Mouse (Mus musculus): ENCODE measurements at regions not wholly inside any gene's neighbourhood (a gene's known extent, or its start where the extent isn't known, plus 50 kb on each side); places are given as distances from the start of the nearest gene placed in this dataset.
A peak's percentile ranks its signal among the peaks of the same experiment; 100 is the strongest.
"Not testable (repeated sequence)": the region's sequence is repeated elsewhere in the genome, so short reads cannot be mapped to it uniquely, and the experiment has no call there.

DNA sequence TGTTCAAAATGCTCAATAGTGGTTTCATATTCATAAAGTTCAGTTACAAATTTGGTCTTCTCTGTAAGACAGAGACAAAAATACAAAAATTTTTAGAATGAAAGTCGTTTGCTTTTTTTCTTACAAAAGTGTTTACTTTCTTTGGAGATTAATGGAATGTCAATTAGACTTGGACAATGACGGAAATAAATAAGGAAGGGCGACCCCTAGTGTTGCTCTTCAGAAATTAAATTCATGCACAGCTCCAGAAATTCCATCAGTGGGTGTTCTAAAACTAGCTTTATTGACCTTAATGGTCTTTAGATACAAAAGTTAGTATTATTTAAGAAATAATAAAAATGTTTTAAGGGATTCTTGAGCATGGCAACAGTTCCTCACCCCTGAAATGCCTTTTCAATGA is 141.8 kb upstream of the Lama2 start:
- ATAC-seq (ENCODE audit: extremely low read depth, insufficient number of reproducible peaks, low FRiP score, low TSS enrichment) = no peak
- Histone ChIP-seq H3K27ac (replicated peaks) (no peak overlapping the region), H3K4me2 (no peak overlapping the region), H3K4me3 (no peak overlapping the region), H3K27me3 (replicated peaks) (no peaks in the 10 kb centered on the region), H3K36me3 (no peaks in the 10 kb centered on the region), H3K9ac (no peak overlapping the region), H3K4me1 (no peaks in the 10 kb centered on the region), H3K9me3 (no peaks in the 10 kb centered on the region)
- WGBS = 6% methylated on average over 3 of the region's 3 CpGs

DNA sequence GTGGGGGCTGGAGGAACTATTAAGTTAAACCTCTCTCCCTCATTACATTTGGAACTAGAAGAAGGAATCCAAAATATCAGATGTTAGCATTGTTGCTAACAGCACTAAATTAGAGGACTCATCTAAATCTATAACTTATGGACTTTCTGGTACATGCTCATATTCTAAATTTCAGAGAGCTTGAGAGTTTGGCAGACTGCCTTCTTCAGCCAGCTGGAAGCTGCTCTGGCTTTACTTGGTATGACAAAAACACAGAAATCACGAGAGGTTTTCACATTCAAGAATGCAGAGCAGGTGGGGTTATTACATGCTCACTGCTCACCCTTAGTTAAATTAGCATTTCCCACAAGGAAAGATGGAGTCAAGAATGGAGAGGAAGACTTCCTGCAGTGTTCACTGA is 182.8 kb upstream of the Lama2 start:
- no peak overlapping the region for H3K27ac ChIP-seq (replicated peaks)
- H3K9ac ChIP-seq = no peak overlapping the region
- no peaks in the 10 kb centered on the region for H3K27me3 ChIP-seq (replicated peaks)
- no peaks in the 10 kb centered on the region for H3K36me3 ChIP-seq
- no peaks in the 10 kb centered on the region for H3K9me3 ChIP-seq
- H3K4me2 ChIP-seq = no peak overlapping the region
- no peak overlapping the region for H3K4me3 ChIP-seq
- 27% methylated on average over 1 of the region's 1 CpGs for WGBS
- no peak for ATAC-seq (ENCODE audit: extremely low read depth, insufficient number of reproducible peaks, low FRiP score, low TSS enrichment)
- no peaks in the 10 kb centered on the region for H3K4me1 ChIP-seq

DNA sequence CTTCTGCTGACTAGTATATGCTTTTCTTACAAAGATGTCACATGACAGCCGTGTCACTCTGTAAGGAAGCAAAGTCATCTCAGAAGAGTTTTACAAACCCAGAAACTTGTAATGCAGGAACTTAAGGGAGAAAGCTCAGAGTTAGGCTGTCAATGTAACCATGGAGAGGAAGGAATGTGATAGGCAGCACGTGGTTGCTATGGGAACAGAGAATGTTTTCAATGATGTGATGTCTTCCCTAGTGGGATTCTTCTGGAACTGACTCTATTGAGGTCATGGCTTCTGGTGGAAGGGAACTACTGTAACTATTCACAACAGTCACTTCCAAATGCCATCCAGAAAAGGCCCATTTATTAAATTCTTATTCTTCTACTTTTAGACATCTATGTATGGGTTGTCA is 190.0 kb upstream of the Lama2 start:
- Histone ChIP-seq H3K4me1 (no peaks in the 10 kb centered on the region), H3K27me3 (replicated peaks) (no peaks in the 10 kb centered on the region), H3K4me2 (no peak overlapping the region), H3K9me3 (no peaks in the 10 kb centered on the region), H3K36me3 (no peaks in the 10 kb centered on the region), H3K9ac (no peak overlapping the region), H3K4me3 (no peak overlapping the region), H3K27ac (replicated peaks) (no peak overlapping the region)
- ATAC-seq (ENCODE audit: extremely low read depth, insufficient number of reproducible peaks, low FRiP score, low TSS enrichment) = no peak
- 53% methylated on average over 2 of the region's 2 CpGs for WGBS

DNA sequence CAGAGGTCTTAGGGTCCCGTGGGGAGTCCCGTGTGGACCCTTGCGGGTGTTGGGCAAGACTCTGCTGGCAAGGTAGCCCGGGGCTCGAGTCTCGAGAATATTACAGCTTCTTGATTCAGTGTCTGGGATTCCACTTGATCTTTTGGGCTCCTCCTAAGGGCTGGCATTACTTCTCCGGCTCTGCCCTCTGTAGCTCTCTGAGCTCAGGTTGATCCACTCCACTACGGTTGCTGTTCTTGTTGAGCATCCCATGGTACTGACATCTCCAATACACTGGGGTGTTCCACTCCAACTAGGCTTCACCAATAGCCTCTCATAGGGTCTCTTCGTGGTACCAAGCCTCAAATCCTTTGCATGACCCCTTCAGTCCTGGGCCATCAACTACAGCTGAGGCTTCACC is 206.1 kb upstream of the Lama2 start:
- H3K4me3 ChIP-seq; H3K4me1 ChIP-seq; H3K9me3 ChIP-seq; H3K4me2 ChIP-seq; H3K27ac ChIP-seq (replicated peaks); H3K9ac ChIP-seq; H3K36me3 ChIP-seq; H3K27me3 ChIP-seq (replicated peaks); ATAC-seq (ENCODE audit: extremely low read depth, insufficient number of reproducible peaks, low FRiP score, low TSS enrichment): not testable (repeated sequence)
- WGBS = 86% methylated on average over 8 of the region's 9 CpGs

DNA sequence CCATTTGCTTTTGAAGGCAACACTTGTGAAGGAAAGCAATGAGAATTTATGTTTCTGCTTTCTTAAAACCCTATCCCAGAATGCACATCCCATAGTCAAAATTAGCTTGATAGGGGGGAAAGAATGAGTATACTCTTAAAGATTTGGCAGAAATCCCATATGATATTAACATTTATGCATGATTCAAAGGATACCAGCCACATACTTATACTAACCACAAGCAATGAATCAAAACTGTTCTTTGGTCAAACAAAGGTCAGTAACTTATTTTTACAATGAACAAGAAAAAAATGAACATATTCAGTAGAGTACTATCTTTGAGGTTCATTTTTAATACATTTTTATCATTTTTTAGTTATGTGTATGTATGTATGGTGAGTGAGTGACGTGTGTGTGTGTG is 208.8 kb upstream of the Lama2 start:
- Histone ChIP-seq H3K9ac (no peak overlapping the region), H3K27me3 (replicated peaks) (no peaks in the 10 kb centered on the region), H3K36me3 (no peaks in the 10 kb centered on the region), H3K9me3 (no peaks in the 10 kb centered on the region), H3K27ac (replicated peaks) (no peak overlapping the region), H3K4me2 (no peak overlapping the region), H3K4me3 (no peak overlapping the region), H3K4me1 (no peaks in the 10 kb centered on the region)
- ATAC-seq (ENCODE audit: extremely low read depth, insufficient number of reproducible peaks, low FRiP score, low TSS enrichment) = no peak
- WGBS = 77% methylated on average over 1 of the region's 1 CpGs

DNA sequence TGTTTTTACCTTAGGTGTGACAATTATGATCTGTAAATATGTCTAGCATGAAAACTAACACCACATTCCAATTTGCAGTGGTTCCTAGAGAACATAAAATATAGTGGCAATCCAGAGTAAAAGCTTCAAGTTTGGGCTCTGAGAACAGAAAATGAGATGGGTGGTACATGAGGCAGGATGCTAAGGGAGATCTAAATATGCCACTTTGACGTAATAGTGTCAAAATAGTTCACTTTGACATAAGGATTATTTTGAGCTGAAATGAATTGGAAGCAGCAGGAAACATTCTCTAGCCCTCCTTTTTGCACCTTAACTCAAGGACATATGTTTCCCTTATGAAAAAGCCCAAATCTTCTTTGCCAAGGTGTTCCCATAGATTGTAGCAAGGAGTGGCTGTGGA is 219.1 kb upstream of the Lama2 start:
- no peak overlapping the region for H3K9ac ChIP-seq
- H3K27me3 ChIP-seq (replicated peaks) = no peaks in the 10 kb centered on the region
- H3K27ac ChIP-seq (replicated peaks) = no peak overlapping the region
- H3K4me1 ChIP-seq = no peaks in the 10 kb centered on the region
- H3K4me2 ChIP-seq = no peak overlapping the region
- H3K9me3 ChIP-seq = no peaks in the 10 kb centered on the region
- 76% methylated on average over 1 of the region's 1 CpGs for WGBS
- no peaks in the 10 kb centered on the region for H3K36me3 ChIP-seq
- no peak for ATAC-seq (ENCODE audit: extremely low read depth, insufficient number of reproducible peaks, low FRiP score, low TSS enrichment)
- H3K4me3 ChIP-seq = no peak overlapping the region

DNA sequence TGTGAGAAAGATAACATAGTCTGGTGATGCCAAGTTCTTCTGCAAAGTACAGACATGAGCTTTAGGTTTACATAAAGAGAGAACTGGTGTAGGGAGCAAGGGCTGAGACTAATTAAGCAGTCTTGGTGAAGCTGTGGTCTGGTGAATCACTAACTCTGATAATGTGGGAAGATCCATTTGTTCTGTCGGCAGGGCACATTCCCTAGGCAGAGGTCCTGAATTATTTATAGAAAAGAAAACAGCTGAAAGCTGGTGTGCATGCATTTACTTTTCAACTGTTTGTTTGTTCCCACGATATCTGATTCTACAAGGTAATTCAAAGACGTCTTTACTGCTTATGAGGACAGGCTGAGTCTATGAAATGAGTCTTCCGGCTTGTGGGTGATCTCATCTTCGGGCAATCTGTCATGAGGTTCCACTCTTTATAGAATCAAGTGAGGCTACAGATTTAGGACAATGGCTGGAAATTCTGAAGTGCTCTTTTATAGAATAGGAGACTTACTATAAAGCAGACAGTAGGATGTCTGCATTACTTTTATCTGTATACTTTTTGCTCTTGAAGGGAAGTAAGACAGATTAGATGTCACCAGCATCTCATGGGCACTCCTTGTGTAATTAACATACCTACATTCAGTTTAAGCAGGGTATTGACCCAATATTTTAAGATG is 221.6 kb upstream of the Lama2 start:
- H3K4me2 ChIP-seq = no peak overlapping the region
- H3K36me3 ChIP-seq = no peaks in the 10 kb centered on the region
- no peaks in the 10 kb centered on the region for H3K4me1 ChIP-seq
- no peak overlapping the region for H3K9ac ChIP-seq
- ATAC-seq (ENCODE audit: extremely low read depth, insufficient number of reproducible peaks, low FRiP score, low TSS enrichment) = no peak
- no peaks in the 10 kb centered on the region for H3K9me3 ChIP-seq
- WGBS = 55% methylated on average over 5 of the region's 5 CpGs
- no peaks in the 10 kb centered on the region for H3K27me3 ChIP-seq (replicated peaks)
- no peak overlapping the region for H3K27ac ChIP-seq (replicated peaks)
- no peak overlapping the region for H3K4me3 ChIP-seq

DNA sequence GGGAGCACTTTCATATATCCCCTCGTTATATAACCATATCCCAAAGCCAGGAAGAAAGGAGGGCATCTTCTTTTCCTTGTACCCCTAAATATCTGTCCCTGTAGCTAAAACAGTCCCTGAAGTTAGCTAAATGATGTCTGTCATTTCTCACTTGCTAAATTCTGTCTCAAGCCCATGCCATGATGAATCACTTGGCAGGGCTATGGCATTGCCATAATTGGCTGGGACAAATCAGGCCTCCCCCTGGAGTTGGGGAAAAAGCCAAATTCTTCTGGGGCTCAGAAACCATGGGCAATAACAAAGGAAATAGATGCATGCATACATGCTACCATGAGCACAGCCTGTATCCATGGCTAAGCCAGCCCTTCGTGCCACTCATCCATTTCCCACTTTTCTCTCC is 223.5 kb upstream of the Lama2 start:
- no peaks in the 10 kb centered on the region for H3K9me3 ChIP-seq
- H3K9ac ChIP-seq = no peak overlapping the region
- H3K27me3 ChIP-seq (replicated peaks) = no peaks in the 10 kb centered on the region
- no peak overlapping the region for H3K27ac ChIP-seq (replicated peaks)
- WGBS = 73% methylated on average over 2 of the region's 2 CpGs
- no peak for ATAC-seq (ENCODE audit: extremely low read depth, insufficient number of reproducible peaks, low FRiP score, low TSS enrichment)
- no peaks in the 10 kb centered on the region for H3K36me3 ChIP-seq
- H3K4me3 ChIP-seq = no peak overlapping the region
- H3K4me1 ChIP-seq = no peaks in the 10 kb centered on the region
- H3K4me2 ChIP-seq = no peak overlapping the region

DNA sequence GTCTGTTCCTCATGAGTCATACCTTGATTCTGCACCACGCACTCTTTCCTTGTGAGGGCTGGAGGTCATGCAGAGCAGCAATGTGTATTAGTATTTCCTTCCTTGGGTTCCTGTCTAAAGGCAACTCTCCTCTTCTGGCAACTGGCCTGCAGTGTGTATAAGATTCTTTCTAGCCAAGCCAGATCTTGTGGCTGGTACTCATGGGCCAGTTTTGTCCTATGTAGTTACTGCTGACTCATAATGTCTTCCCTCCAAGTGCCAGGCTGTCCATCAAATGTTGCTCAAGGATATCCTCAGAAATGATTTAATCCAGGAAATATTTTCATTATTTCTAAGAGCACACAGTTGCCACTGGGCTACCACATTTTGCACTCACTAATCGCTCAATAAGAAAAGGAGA is 211.0 kb upstream of the Ptprk start:
- Histone ChIP-seq H3K4me3 (no peak overlapping the region), H3K36me3 (no peaks in the 10 kb centered on the region), H3K9me3 (0 out of 2 replicates have a peak, but pooled peaks cover 4% of the 10 kb centered on the region), H3K27ac (replicated peaks) (no peak overlapping the region), H3K9ac (no peak overlapping the region), H3K27me3 (replicated peaks) (no peaks in the 10 kb centered on the region), H3K4me2 (no peak overlapping the region), H3K4me1 (no peaks in the 10 kb centered on the region)
- ATAC-seq (ENCODE audit: extremely low read depth, insufficient number of reproducible peaks, low FRiP score, low TSS enrichment) = no peak
- WGBS = 60% methylated on average over 2 of the region's 2 CpGs

DNA sequence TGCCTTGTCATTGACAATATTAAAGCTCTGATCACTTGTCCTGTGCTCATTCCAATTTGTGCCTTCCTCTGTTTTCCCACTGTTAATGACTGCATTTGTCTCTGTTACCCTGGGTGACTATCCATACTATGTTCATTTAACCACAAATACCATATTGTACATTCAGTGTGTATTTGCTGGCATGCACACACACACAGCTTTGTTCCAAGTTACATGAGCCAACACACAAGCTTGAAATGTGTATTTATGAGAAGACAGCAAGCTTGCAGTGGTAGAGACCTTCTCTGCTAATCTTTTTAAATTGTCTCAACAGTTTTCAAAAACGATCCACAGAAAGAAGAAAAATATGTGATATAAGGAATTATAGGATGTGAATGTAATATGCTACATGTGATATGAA is 193.8 kb upstream of the Ptprk start:
- Histone ChIP-seq H3K36me3 (no peaks in the 10 kb centered on the region), H3K4me3 (no peak overlapping the region), H3K27ac (replicated peaks) (no peak overlapping the region), H3K27me3 (replicated peaks) (no peaks in the 10 kb centered on the region), H3K4me1 (peaks cover 4% of the 10 kb centered on the region), H3K9me3 (no peaks in the 10 kb centered on the region), H3K9ac (no peak overlapping the region), H3K4me2 (no peak overlapping the region)
- WGBS = 68% methylated on average over 1 of the region's 1 CpGs
- ATAC-seq (ENCODE audit: extremely low read depth, insufficient number of reproducible peaks, low FRiP score, low TSS enrichment) = no peak

DNA sequence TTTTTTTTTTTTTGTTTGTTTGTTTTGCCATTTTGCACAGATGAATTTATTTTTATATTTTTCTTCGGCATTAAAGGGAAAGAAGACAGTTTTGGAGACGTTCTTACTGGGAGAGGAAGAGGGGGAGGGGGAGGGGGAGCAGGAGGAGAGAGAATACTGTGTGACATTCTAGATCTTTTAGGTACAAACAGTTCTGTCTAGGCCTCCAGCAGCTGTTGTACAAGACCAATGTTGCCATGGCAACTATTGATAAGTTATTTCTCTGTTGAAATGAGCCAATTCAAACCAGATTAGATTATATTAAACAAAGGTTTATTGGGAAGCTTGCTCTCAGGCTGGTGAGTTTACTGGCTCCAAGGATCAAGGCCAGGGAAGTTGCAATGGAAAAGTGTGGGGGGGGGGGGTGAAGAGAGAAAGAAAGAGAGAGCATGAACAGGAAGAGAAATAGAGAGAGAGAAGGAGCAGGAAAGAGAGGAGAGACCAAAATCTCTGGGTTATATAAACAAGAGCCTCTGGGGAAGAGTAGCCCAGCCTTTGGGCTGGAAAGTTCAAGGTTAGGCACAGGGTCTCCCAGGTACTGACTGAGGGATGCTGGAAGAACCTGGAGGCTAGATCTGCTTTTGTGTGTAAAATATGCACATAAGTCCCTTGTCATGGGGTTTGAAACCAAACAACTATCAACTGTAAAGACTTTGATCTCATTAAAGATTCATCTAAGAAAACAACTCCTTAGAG is 182.7 kb upstream of the Ptprk start:
- Histone ChIP-seq H3K9ac (no peak overlapping the region), H3K9me3 (no peaks in the 10 kb centered on the region), H3K4me2 (no peak overlapping the region), H3K27me3 (replicated peaks) (no peaks in the 10 kb centered on the region), H3K4me3 (no peak overlapping the region), H3K36me3 (no peaks in the 10 kb centered on the region), H3K27ac (replicated peaks) (no peak overlapping the region), H3K4me1 (no peaks in the 10 kb centered on the region)
- WGBS = 26% methylated on average over 2 of the region's 2 CpGs
- ATAC-seq (ENCODE audit: extremely low read depth, insufficient number of reproducible peaks, low FRiP score, low TSS enrichment) = no peak

DNA sequence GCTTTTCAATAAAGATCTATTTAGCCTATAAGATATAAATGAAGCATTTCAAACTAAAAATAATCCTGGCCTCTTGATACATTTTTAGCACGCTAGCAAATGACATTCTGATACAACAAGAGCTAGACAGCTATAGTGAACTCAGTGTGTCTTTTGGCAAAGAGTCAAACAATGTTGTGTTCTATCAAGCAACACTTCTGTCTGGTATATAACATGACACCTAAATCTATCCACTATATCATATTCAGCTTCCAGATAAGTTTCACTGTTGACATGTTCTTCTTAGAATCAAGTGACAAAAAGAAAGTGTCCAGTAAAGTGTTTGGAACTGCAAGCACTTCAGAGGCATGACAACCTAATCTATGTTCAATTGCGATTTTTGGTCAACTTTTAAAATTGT is 158.2 kb upstream of the Ptprk start:
- peaks cover 5% of the 10 kb centered on the region; the same call in 1 of the 2 replicates for H3K9me3 ChIP-seq
- no peak overlapping the region for H3K4me2 ChIP-seq
- 17% methylated on average over 2 of the region's 2 CpGs for WGBS
- no peak overlapping the region for H3K9ac ChIP-seq
- H3K4me3 ChIP-seq = no peak overlapping the region
- H3K27me3 ChIP-seq (replicated peaks) = no peaks in the 10 kb centered on the region
- H3K36me3 ChIP-seq = no peaks in the 10 kb centered on the region
- H3K27ac ChIP-seq (replicated peaks) = peak overlapping the region; percentile 64
- peaks cover 9% of the 10 kb centered on the region for H3K4me1 ChIP-seq
- ATAC-seq (ENCODE audit: extremely low read depth, insufficient number of reproducible peaks, low FRiP score, low TSS enrichment) = peak; percentile 37; the same call in 1 of the 2 replicates

Measured in heart, embryonic 13.5 days (tissue).